Mouse (Mus musculus) liver, embryonic 14.5 days (tissue): ENCODE data around the gene Tedc2.

Experiments used
- CTCF ChIP-seq: IDR thresholded peaks from 2 replicates; pipeline ENCODE4 v1.5.1; 2016; ENCODE audit warnings: antibody characterized with exemption, low read depth, control low read depth
- EP300 ChIP-seq: IDR thresholded peaks from 2 replicates; pipeline ENCODE4 v1.6.1; 2016; ENCODE audit warnings: antibody characterized with exemption, low read depth

- TF ChIP-seq EP300 (no peak), CTCF (no peak)
Observed at GRCm38 (mm10) chr17:24267133-24267532, 46.5 kb upstream of the Tedc2 start.
